Mouse (Mus musculus) hindbrain, embryonic 10.5 days (tissue): Measurements from ENCODE around the gene Slc7a14. TPM values are rescaled to one million over a fixed set of nuclear protein-coding genes. Genes with fewer than 3 reads are reported as not detected.
A peak's percentile ranks its signal among the peaks of the same experiment; 100 is the strongest.

ENCODE experiments used
- DNase-seq: peaks from one replicate; pipeline ENCODE4 v3.0.0-alpha.2; 2017; ENCODE audit warnings: low spot score
- H3K27ac ChIP-seq: fragments of 300-500 bp; sonication (generic); 2 replicates; pipeline ENCODE4 v1.5.1; 2016; ENCODE audit warnings: mild to moderate bottlenecking, moderate library complexity
- H3K27me3 ChIP-seq: fragments of 300-500 bp; sonication (generic); 2 replicates; pipeline ENCODE4 v1.6.1; 2016; ENCODE audit warnings: mild to moderate bottlenecking; ENCODE audit not compliant: poor library complexity, insufficient read depth, severe bottlenecking
- H3K36me3 ChIP-seq: fragments of 300-500 bp; sonication (generic); 2 replicates; pipeline ENCODE4 v1.6.1; 2016; ENCODE audit warnings: mild to moderate bottlenecking, moderate library complexity
- H3K4me1 ChIP-seq: fragments of 300-500 bp; sonication (generic); replicated peaks from 2 replicates; pipeline ENCODE4 v1.6.1; 2016; ENCODE audit warnings: mild to moderate bottlenecking
- H3K4me3 ChIP-seq: fragments of 300-500 bp; sonication (generic); 2 replicates; pipeline ENCODE4 v1.5.1; 2016; ENCODE audit warnings: mild to moderate bottlenecking, moderate library complexity
- H3K9me3 ChIP-seq: fragments of 300-500 bp; sonication (generic); 2 replicates; pipeline ENCODE4 v1.6.1; 2016; ENCODE audit warnings: mild to moderate bottlenecking, moderate library complexity
- WGBS: fragments of 180-500 bp; shearing (Covaris S2); methylation state at CpG from one replicate; pipeline ENCODE4 v1.1.7; 2016; 5-methylcytosine and 5-hydroxymethylcytosine counted together
- polyA plus RNA-seq: library from polyadenylated mRNA; unstranded; fragments of >200 nt; fragmentation: Nextera tagmentation; extraction: Ambion mirVana; gene quantifications from 2 replicates; pipeline ENCODE4 v1.2.1, GENCODE M21; 2016

The Slc7a14 gene
- polyA plus RNA-seq, 1 experiment from 2014 or later = 0.76 TPM

GRCm38 (mm10) chr3:31254427-31254826 is 55.8 kb downstream of the Slc7a14 start:
- H3K27ac ChIP-seq = no peak overlapping the region
- no peak overlapping the region for H3K4me3 ChIP-seq
- DNase-seq = no peak
- H3K27me3 ChIP-seq = no peaks in the 10 kb centered on the region
- 82% methylated on average over 7 of the region's 7 CpGs for WGBS
- no peaks in the 10 kb centered on the region for H3K4me1 ChIP-seq
- no peaks in the 10 kb centered on the region for H3K9me3 ChIP-seq
- no peaks in the 10 kb centered on the region for H3K36me3 ChIP-seq

- no peak overlapping the region for H3K27ac ChIP-seq
- 89% methylated on average over 9 of the region's 9 CpGs for WGBS
- DNase-seq = no peak
- no peaks in the 10 kb centered on the region for H3K4me1 ChIP-seq
- H3K27me3 ChIP-seq = no peaks in the 10 kb centered on the region
- H3K9me3 ChIP-seq = no peaks in the 10 kb centered on the region
- no peak overlapping the region for H3K4me3 ChIP-seq
- no peaks in the 10 kb centered on the region for H3K36me3 ChIP-seq
Measured at GRCm38 (mm10) chr3:31253862-31254261, 56.3 kb downstream of the Slc7a14 start.

DNA sequence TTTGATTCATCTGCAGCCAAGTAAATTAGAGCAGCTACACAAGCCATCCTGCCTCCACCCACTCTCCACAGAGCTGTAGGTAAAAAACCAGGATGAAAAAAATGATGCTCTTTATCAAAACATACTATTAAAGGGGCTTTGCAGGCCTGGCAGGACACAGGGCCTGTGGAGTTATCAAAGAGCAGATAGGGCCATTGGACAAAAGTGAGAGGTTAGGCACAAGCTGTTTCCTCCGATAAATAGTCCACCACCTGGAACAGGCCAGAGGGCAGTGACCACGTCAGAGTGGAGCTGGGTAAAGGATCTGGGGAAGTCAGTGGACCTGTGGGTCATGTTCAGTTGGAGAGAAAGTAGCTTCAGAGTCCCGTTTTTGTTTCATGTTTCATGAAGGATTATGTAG is 57.6 kb downstream of the Slc7a14 start:
- WGBS = 80% methylated on average over 3 of the region's 3 CpGs

DNA sequence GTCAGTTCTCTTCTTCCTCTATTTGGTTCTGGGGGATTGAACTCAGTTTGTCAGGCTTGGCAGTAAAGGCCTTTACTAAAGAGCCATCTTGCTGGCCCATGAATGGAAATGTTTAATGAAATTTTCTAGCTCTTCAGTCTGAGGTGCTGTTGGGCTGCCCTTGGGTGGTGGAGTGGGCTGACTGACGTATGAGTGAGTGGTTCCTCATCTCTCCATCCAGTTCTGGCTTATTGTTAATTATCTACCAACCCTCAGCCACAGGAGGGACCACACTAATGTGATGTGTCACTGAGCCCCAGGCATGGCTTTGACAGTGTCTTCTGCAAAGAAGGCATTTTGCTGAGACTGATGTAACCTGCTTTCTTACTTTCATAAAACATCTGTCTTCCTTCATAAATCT is 66.7 kb downstream of the Slc7a14 start:
- no peaks in the 10 kb centered on the region for H3K36me3 ChIP-seq
- H3K4me1 ChIP-seq = no peaks in the 10 kb centered on the region
- no peak for DNase-seq
- no peaks in the 10 kb centered on the region for H3K27me3 ChIP-seq
- WGBS = 79% methylated on average over 1 of the region's 1 CpGs
- H3K4me3 ChIP-seq = no peak overlapping the region
- no peaks in the 10 kb centered on the region for H3K9me3 ChIP-seq
- H3K27ac ChIP-seq = no peak overlapping the region

More for the DNA sequence above, 57.6 kb downstream of the Slc7a14 start:
- H3K27ac ChIP-seq = no peak overlapping the region
- no peak overlapping the region for H3K4me3 ChIP-seq
- DNase-seq = no peak
- H3K9me3 ChIP-seq = no peaks in the 10 kb centered on the region
- no peaks in the 10 kb centered on the region for H3K27me3 ChIP-seq
- H3K36me3 ChIP-seq = no peaks in the 10 kb centered on the region
- H3K4me1 ChIP-seq = no peaks in the 10 kb centered on the region

DNA sequence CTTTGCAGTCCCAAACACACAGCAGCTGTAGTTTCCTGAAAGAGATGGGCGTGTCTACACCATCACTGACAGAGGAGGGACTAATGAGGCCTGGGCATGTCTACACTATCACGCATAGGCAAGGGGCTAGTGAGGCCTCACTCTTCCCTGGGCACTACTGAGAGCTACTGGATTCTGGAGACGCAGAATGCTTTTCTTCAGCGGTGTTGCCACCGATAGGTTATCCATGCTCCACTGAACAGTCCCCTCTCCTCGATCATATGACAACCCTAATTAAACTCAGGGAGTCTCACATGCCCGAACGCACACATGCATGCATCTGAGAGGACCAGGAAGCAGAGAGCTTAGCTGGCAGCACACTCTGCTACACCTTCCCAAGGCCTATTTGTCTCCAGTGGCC is 69.3 kb downstream of the Slc7a14 start:
- Histone ChIP-seq H3K4me1 (no peaks in the 10 kb centered on the region), H3K9me3 (no peaks in the 10 kb centered on the region), H3K4me3 (no peak overlapping the region), H3K27ac (no peak overlapping the region), H3K36me3 (no peaks in the 10 kb centered on the region), H3K27me3 (no peaks in the 10 kb centered on the region)
- no peak for DNase-seq
- 86% methylated on average over 8 of the region's 8 CpGs for WGBS

DNA sequence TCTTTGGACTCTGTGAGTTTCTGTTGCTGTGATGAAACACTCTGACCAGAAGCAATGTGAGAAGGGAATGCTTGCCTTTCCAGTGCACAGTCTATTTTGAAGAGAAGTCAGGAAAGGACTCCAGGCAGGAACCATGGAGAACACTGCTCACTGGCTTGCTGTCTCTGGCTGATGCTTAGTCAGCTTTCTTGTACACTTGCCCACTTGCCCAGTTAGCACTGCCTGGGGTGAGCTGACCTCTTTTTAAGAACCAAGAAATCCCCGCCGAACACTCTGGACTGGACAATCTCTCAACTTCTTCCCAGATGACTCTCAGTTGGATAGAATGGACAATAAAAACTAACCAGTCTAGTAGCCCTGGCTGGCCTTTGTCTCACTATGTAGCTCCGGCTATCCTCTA is 70.5 kb downstream of the Slc7a14 start:
- no peaks in the 10 kb centered on the region for H3K4me1 ChIP-seq
- 92% methylated on average over 3 of the region's 3 CpGs for WGBS
- no peak for DNase-seq
- no peaks in the 10 kb centered on the region for H3K9me3 ChIP-seq
- H3K27ac ChIP-seq = no peak overlapping the region
- no peaks in the 10 kb centered on the region for H3K27me3 ChIP-seq
- no peak overlapping the region for H3K4me3 ChIP-seq
- H3K36me3 ChIP-seq = no peaks in the 10 kb centered on the region

GRCm38 (mm10) chr3:31237936-31238335 is 72.2 kb downstream of the Slc7a14 start:
- 38% methylated on average over 3 of the region's 3 CpGs for WGBS
- Histone ChIP-seq H3K9me3 (no peaks in the 10 kb centered on the region), H3K27ac (no peak overlapping the region), H3K36me3 (no peaks in the 10 kb centered on the region), H3K4me1 (no peaks in the 10 kb centered on the region), H3K27me3 (no peaks in the 10 kb centered on the region), H3K4me3 (no peak overlapping the region)
- DNase-seq = peak; percentile 46

DNA sequence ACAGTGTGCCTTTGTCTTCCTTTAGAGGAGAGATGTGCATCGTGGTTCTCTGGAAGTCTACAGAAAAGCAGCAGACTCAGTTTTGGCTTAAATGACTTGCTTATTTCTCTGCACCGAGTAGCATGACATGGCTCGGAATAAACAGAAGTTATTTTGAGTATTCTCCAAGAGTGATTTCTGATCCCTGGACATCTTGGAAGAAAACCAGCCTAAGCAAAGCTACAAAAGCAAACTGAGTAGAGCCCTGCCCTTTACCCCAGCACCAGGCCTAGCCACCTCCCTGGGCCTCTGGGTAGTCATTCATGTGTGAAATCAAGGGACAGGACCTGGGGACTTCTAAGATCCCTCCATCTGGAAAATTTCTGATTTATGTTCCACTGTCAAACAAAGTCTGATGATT is 74.0 kb downstream of the Slc7a14 start:
- 0 out of 2 replicates have a peak, but pooled peaks cover 2% of the 10 kb centered on the region for H3K4me1 ChIP-seq
- no peak overlapping the region for H3K4me3 ChIP-seq
- 83% methylated on average over 3 of the region's 3 CpGs for WGBS
- H3K27me3 ChIP-seq = no peaks in the 10 kb centered on the region
- no peak for DNase-seq
- H3K9me3 ChIP-seq = no peaks in the 10 kb centered on the region
- H3K27ac ChIP-seq = no peak overlapping the region
- H3K36me3 ChIP-seq = no peaks in the 10 kb centered on the region

DNA sequence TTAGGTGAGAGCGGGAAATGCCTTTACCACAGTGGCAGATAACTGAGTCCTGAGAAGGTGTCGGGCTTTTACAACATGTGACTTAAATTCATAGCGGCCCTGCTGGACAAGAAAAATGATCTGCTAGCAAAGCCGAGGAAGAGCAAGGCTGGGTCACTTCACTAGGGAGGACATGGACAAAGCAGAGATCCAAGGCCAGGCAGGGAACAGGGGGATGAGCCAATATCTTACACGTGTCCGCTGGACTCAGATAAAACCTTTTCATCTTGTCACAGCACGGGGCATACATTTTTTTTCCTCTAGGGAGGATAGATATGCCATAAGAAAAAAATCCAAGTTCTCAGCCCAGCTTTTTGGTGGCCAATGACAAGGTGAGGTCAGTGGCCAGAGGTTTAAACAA is 75.8 kb downstream of the Slc7a14 start:
- no peak overlapping the region for H3K4me3 ChIP-seq
- H3K4me1 ChIP-seq = 0 out of 2 replicates have a peak, but pooled peaks cover 2% of the 10 kb centered on the region
- no peaks in the 10 kb centered on the region for H3K9me3 ChIP-seq
- H3K36me3 ChIP-seq = no peaks in the 10 kb centered on the region
- no peak overlapping the region for H3K27ac ChIP-seq
- DNase-seq = no peak
- no peaks in the 10 kb centered on the region for H3K27me3 ChIP-seq
- 79% methylated on average over 7 of the region's 7 CpGs for WGBS

DNA sequence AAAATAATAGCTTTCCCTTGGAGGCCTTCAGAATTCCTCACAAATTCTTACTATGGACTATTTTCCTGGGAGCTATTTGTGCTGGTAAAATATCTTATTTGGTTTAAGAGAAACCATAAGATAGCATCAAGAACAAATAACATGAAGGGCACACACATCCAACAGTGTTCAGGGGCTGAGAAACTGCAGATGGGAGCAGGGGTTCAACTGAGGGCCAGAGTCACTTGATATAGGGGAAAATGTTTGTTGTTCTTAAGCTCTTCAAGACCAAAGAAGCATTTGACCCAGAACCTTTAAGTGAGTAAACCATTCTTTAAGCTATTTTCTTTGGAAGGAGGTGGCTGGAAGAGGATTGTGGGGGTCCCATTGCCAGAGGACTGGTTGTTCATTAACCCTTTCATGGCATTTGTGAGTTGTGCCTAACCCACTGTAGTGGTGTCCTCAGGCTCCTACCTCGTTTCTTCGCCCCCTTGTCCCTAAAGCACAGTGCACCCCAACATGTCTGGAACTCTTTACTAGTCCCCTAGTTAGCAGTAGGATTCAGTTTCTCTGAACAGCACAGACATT is 76.3 kb downstream of the Slc7a14 start:
- 78% methylated on average over 2 of the region's 2 CpGs for WGBS

DNA sequence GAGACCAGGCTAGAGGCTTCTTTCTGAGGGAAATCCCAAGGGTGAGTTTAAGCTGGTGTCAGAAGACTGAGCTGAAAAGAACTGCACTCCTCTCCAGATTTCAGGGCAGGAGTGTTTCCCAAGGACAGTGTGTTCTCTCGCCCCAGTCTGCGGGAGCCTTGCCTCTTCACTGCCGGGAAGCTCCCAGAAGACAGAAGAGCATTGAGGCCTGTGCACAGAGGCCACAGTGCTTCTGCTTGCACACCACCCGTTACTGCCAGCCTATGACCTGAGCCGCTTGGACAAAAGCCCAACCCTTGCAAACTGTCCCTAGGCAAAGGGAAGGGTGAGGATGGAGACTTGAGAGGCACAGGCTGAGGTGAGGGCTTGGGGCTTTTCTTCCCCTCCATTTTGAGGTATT is 80.9 kb downstream of the Slc7a14 start:
- Histone ChIP-seq H3K27ac (no peak overlapping the region), H3K9me3 (0 out of 2 replicates have a peak, but pooled peaks cover under 1% of the 10 kb centered on the region), H3K27me3 (no peaks in the 10 kb centered on the region), H3K4me1 (peaks cover 9% of the 10 kb centered on the region), H3K36me3 (no peaks in the 10 kb centered on the region), H3K4me3 (no peak overlapping the region)
- 77% methylated on average over 5 of the region's 5 CpGs for WGBS
- DNase-seq = no peak

More for the DNA sequence above, 76.3 kb downstream of the Slc7a14 start:
- no peak for DNase-seq
- no peak overlapping the region for H3K4me3 ChIP-seq
- no peak overlapping the region for H3K27ac ChIP-seq
- 0 out of 2 replicates have a peak, but pooled peaks cover 2% of the 10 kb centered on the region for H3K4me1 ChIP-seq
- H3K36me3 ChIP-seq = no peaks in the 10 kb centered on the region
- no peaks in the 10 kb centered on the region for H3K9me3 ChIP-seq
- H3K27me3 ChIP-seq = no peaks in the 10 kb centered on the region

DNA sequence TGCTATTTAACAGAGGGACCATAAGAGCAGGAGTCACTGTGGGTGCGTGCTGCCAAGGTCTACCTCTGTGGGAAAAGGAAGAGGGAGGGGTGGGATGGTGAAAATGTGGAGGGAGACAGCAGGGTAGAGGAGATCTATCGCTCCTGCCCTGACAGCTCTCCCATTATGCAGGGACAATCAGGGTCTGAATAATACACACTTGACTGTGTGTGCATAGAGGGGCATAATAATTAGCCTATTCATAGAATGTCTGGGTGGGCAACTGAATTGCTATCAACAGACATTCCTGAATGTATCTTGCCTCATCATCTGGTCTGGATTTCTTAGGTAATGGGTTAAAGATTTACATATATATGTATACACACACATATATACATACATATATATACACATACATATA is 81.7 kb downstream of the Slc7a14 start:
- Histone ChIP-seq H3K27me3 (no peaks in the 10 kb centered on the region), H3K4me1 (peaks cover 9% of the 10 kb centered on the region), H3K9me3 (peaks cover 3% of the 10 kb centered on the region), H3K36me3 (no peaks in the 10 kb centered on the region), H3K4me3 (no peak overlapping the region), H3K27ac (no peak overlapping the region)
- 55% methylated on average over 2 of the region's 2 CpGs for WGBS
- no peak for DNase-seq

DNA sequence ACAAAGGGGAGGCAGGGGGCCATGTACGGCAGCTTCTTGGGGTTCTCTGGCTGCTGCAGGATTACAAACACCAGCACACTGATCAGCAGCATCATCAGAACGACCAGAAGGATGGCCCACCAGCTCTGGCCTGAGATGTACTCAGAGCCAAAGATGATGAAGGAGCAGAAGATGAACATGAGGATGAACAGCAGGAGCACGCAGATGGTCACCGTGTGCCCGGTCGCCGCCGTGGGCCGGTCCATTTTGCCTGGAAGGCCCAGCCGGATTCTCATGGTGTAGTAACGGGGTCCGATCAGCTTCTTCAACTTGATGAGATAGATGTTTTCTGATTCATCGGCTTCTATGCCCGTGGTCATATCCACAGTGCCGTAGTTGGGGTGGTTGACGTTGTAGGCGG is 86.6 kb downstream of the Slc7a14 start:
- Histone ChIP-seq H3K9me3 (peaks cover 7% of the 10 kb centered on the region), H3K4me1 (peaks cover 6% of the 10 kb centered on the region), H3K27me3 (no peaks in the 10 kb centered on the region), H3K36me3 (no peaks in the 10 kb centered on the region), H3K27ac (no peak overlapping the region), H3K4me3 (no peak overlapping the region)
- DNase-seq = no peak
- WGBS = 96% methylated on average over 17 of the region's 17 CpGs

GRCm38 (mm10) chr3:31220040-31220439 is 90.1 kb downstream of the Slc7a14 start:
- no peaks in the 10 kb centered on the region for H3K36me3 ChIP-seq
- 94% methylated on average over 4 of the region's 4 CpGs for WGBS
- H3K27ac ChIP-seq = no peak overlapping the region

More at GRCm38 (mm10) chr3:31220040-31220439, 90.1 kb downstream of the Slc7a14 start:
- peaks cover 5% of the 10 kb centered on the region; the same call in 1 of the 2 replicates for H3K4me1 ChIP-seq
- no peak overlapping the region for H3K4me3 ChIP-seq
- peaks cover 7% of the 10 kb centered on the region for H3K9me3 ChIP-seq
- DNase-seq = no peak
- no peaks in the 10 kb centered on the region for H3K27me3 ChIP-seq
